Mouse (Mus musculus) hindbrain, embryonic 14.5 days (tissue): ENCODE results near the gene Nacc2. TPM values are rescaled to one million over a fixed set of nuclear protein-coding genes. Genes with fewer than 3 reads are reported as not detected.

Experiments
- ATAC-seq: fragments of 200-750 bp; cut with Nextera tagmentation; 2 replicates; pipeline ENCODE4 v1.8.0; 2017; ENCODE audit warnings: moderate number of reproducible peaks, mild to moderate bottlenecking, moderate TSS enrichment, moderate library complexity; ENCODE audit not compliant: low FRiP score
- DNase-seq: peaks from one replicate; pipeline ENCODE4 v3.0.0-alpha.2; 2015; ENCODE audit warnings: low spot score
- H3K27ac ChIP-seq: fragments of 300-500 bp; sonication (generic); 2 replicates; pipeline ENCODE4 v1.5.1; 2014; ENCODE audit warnings: mild to moderate bottlenecking, moderate library complexity
- H3K27me3 ChIP-seq: fragments of 300-500 bp; sonication (generic); 2 replicates; pipeline ENCODE4 v1.6.1; 2014; ENCODE audit warnings: mild to moderate bottlenecking, low read length, mixed read lengths; ENCODE audit not compliant: control insufficient read depth, insufficient read depth
- H3K36me3 ChIP-seq: fragments of 300-500 bp; sonication (generic); replicated peaks from 2 replicates; pipeline ENCODE4 v1.6.1; 2014; ENCODE audit not compliant: control insufficient read depth, insufficient read depth
- H3K4me1 ChIP-seq: fragments of 300-500 bp; sonication (generic); replicated peaks from 2 replicates; pipeline ENCODE4 v1.6.1; 2014; ENCODE audit warnings: antibody characterized with exemption, low read length, mixed read lengths; ENCODE audit not compliant: control insufficient read depth, insufficient read depth
- H3K4me2 ChIP-seq: fragments of 300-500 bp; sonication (generic); replicated peaks from 2 replicates; pipeline ENCODE4 v1.6.1; 2014; ENCODE audit warnings: mild to moderate bottlenecking, moderate library complexity
- H3K4me3 ChIP-seq: fragments of 300-500 bp; sonication (generic); replicated peaks from 2 replicates; pipeline ENCODE4 v1.5.1; 2014; ENCODE audit warnings: mild to moderate bottlenecking, low read length
- H3K9ac ChIP-seq: fragments of 300-500 bp; sonication (generic); 2 replicates; pipeline ENCODE4 v1.6.1; 2014
- H3K9me3 ChIP-seq: fragments of 300-500 bp; sonication (generic); 2 replicates; pipeline ENCODE4 v1.6.1; 2016; ENCODE audit warnings: low read length; ENCODE audit not compliant: control insufficient read depth
- WGBS: fragments of 180-500 bp; shearing (Covaris S2); extraction: QIAGEN DNeasy Blood & Tissue Kit; methylation state at CpG from one replicate; pipeline ENCODE4 v1.1.7; 2014; 5-methylcytosine and 5-hydroxymethylcytosine counted together
- polyA plus RNA-seq: library from polyadenylated mRNA; unstranded; fragments of >200 nt; fragmentation: Nextera tagmentation; extraction: Ambion mirVana; gene quantifications from 2 replicates; pipeline ENCODE4 v1.2.1, GENCODE M21; 2014

Nacc2 gene
- polyA plus RNA-seq, 1 experiment from 2014 or later = 19.2 TPM

GRCm38 (mm10) chr2:26115215-26115614 lies 7.8 kb downstream of the Nacc2 start:
- H3K36me3 ChIP-seq = no peaks in the 10 kb centered on the region
- no peak for DNase-seq
- H3K27ac ChIP-seq = no peak overlapping the region
- no peaks in the 10 kb centered on the region for H3K9me3 ChIP-seq
- no peak overlapping the region for H3K4me3 ChIP-seq
- H3K4me1 ChIP-seq = 0 out of 2 replicates have a peak, but pooled peaks cover 6% of the 10 kb centered on the region
- no peaks in the 10 kb centered on the region for H3K27me3 ChIP-seq
- ATAC-seq = no peak
- 79% methylated on average over 6 of the region's 6 CpGs for WGBS
- H3K9ac ChIP-seq = no peak overlapping the region
- H3K4me2 ChIP-seq = no peak overlapping the region

GRCm38 (mm10) chr2:26108237-26108636 lies 14.8 kb downstream of the Nacc2 start:
- no peak overlapping the region for H3K27ac ChIP-seq
- no peak for ATAC-seq

DNA sequence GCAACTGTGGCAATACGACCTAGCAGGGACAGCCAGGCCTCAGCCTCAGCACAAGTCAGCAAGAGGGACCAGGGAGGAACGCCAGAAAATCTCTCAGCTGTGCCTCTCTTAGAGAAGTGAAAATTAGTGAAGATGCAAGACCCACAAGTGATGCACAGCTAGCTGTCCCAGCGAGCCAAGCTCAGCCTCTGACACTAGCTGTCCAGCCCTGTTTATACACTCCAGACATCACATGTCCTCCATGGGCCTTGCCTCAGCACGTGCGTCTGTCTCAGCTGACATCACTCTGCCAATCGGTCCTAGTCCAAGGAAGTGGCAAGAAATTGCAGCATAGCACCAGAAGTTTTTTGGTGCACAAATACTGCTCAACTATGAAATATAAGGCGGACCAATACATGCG lies 16.0 kb downstream of the Nacc2 start:
- no peak for ATAC-seq
- 88% methylated on average over 8 of the region's 8 CpGs for WGBS

More at GRCm38 (mm10) chr2:26108237-26108636, 14.8 kb downstream of the Nacc2 start:
- Histone ChIP-seq H3K4me2 (no peak overlapping the region), H3K27me3 (no peaks in the 10 kb centered on the region), H3K36me3 (no peaks in the 10 kb centered on the region), H3K9me3 (no peaks in the 10 kb centered on the region), H3K4me1 (0 out of 2 replicates have a peak, but pooled peaks cover 3% of the 10 kb centered on the region), H3K9ac (no peak overlapping the region), H3K4me3 (no peak overlapping the region)
- WGBS = 69% methylated on average over 6 of the region's 6 CpGs
- no peak for DNase-seq

GRCm38 (mm10) chr2:26106233-26106632 lies 16.8 kb downstream of the Nacc2 start:
- no peaks in the 10 kb centered on the region for H3K36me3 ChIP-seq
- no peak for DNase-seq
- H3K9ac ChIP-seq = no peak overlapping the region
- WGBS = 91% methylated on average over 2 of the region's 2 CpGs
- 0 out of 2 replicates have a peak, but pooled peaks cover 3% of the 10 kb centered on the region for H3K4me1 ChIP-seq
- no peak overlapping the region for H3K4me3 ChIP-seq
- no peaks in the 10 kb centered on the region for H3K9me3 ChIP-seq
- no peak overlapping the region for H3K4me2 ChIP-seq
- no peak for ATAC-seq
- H3K27me3 ChIP-seq = no peaks in the 10 kb centered on the region
- no peak overlapping the region for H3K27ac ChIP-seq

More for the DNA sequence above, 16.0 kb downstream of the Nacc2 start:
- no peak overlapping the region for H3K9ac ChIP-seq
- H3K4me2 ChIP-seq = no peak overlapping the region
- no peak for DNase-seq
- H3K36me3 ChIP-seq = no peaks in the 10 kb centered on the region
- H3K27ac ChIP-seq = no peak overlapping the region
- no peaks in the 10 kb centered on the region for H3K9me3 ChIP-seq
- H3K4me3 ChIP-seq = no peak overlapping the region
- H3K27me3 ChIP-seq = no peaks in the 10 kb centered on the region
- 0 out of 2 replicates have a peak, but pooled peaks cover 3% of the 10 kb centered on the region for H3K4me1 ChIP-seq

DNA sequence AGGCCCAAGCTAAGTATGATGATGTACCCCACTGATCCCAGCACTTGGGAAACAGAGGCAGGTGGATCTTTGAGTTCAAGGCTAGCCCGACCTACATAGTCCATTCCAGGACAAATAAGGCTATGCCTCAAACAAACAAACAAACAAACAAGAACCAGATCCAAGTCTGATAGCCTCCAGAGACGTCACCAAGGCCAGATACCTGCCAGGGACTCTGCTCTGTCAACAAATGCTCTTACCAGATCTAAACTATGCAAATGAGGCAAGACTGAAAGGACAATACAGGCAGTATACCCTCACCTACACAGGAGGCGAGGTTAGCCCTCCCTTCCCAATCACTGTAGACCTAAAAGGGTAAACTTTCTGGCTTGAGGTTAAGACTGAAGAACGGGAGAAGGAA lies 22.7 kb downstream of the Nacc2 start:
- no peak for ATAC-seq

GRCm38 (mm10) chr2:26099851-26100250 lies 23.2 kb downstream of the Nacc2 start:
- 75% methylated on average over 1 of the region's 1 CpGs for WGBS

More for the DNA sequence above, 22.7 kb downstream of the Nacc2 start:
- H3K36me3 ChIP-seq = no peaks in the 10 kb centered on the region
- H3K4me1 ChIP-seq = no peaks in the 10 kb centered on the region
- no peak overlapping the region for H3K9ac ChIP-seq
- no peak overlapping the region for H3K4me2 ChIP-seq
- no peaks in the 10 kb centered on the region for H3K27me3 ChIP-seq
- no peaks in the 10 kb centered on the region for H3K9me3 ChIP-seq
- no peak overlapping the region for H3K4me3 ChIP-seq
- H3K27ac ChIP-seq = no peak overlapping the region
- DNase-seq = no peak
- 67% methylated on average over 4 of the region's 4 CpGs for WGBS

DNA sequence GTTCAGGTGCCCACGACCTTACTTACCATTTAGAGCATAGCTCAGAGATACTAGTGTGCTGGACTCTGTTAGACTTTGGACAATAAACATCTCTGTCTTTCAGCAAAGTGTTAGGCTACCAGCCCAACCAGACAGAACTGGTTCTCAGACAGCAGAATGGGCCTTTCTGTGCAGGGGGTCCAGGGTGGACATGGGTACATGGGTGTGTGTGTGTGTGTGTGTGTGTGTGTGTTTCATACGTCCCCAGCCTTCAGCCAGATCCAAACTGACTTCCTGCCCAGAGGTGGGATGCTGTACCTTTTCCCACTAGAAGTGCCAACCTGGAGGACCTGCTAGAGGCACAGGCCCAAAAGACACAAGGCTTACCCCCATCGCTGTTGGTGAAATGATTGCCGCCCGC lies 23.8 kb downstream of the Nacc2 start:
- DNase-seq (no peak), ATAC-seq (no peak)
- H3K4me3 ChIP-seq = no peak overlapping the region
- H3K9me3 ChIP-seq = no peaks in the 10 kb centered on the region
- H3K27ac ChIP-seq = no peak overlapping the region
- H3K36me3 ChIP-seq = no peaks in the 10 kb centered on the region
- no peaks in the 10 kb centered on the region for H3K27me3 ChIP-seq
- H3K4me2 ChIP-seq = no peak overlapping the region
- 89% methylated on average over 5 of the region's 5 CpGs for WGBS
- no peak overlapping the region for H3K9ac ChIP-seq
- no peaks in the 10 kb centered on the region for H3K4me1 ChIP-seq

More at GRCm38 (mm10) chr2:26099851-26100250, 23.2 kb downstream of the Nacc2 start:
- ATAC-seq (no peak), DNase-seq (no peak)
- no peaks in the 10 kb centered on the region for H3K27me3 ChIP-seq
- H3K27ac ChIP-seq = no peak overlapping the region
- H3K4me1 ChIP-seq = no peaks in the 10 kb centered on the region
- H3K9me3 ChIP-seq = no peaks in the 10 kb centered on the region
- H3K4me3 ChIP-seq = no peak overlapping the region
- no peak overlapping the region for H3K9ac ChIP-seq
- H3K36me3 ChIP-seq = no peaks in the 10 kb centered on the region
- H3K4me2 ChIP-seq = no peak overlapping the region

DNA sequence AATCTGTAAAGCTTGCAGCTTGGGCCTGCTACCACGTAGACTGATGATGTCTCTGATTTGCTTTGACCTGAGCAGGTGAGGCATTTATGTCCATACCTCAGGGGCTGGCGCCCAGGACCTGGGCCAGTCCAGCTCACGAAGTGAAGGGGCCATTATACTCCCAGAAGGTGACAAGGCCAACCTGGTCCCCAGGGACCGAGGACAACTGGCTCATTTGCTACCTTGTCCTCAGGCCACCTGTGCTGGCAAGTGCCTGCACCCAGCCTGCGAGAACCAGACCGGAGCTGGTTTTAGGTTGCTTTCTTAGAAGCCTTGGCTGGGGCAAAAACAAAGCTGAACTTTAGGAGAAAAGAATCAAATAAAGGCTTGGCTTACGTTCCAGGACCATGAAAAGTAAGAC lies 29.1 kb downstream of the Nacc2 start:
- H3K4me1 ChIP-seq = peaks cover 21% of the 10 kb centered on the region
- no peak overlapping the region for H3K27ac ChIP-seq
- no peak overlapping the region for H3K4me2 ChIP-seq
- H3K9ac ChIP-seq = no peak overlapping the region
- H3K36me3 ChIP-seq = 0 out of 2 replicates have a peak, but pooled peaks cover 4% of the 10 kb centered on the region
- WGBS = 79% methylated on average over 7 of the region's 7 CpGs
- H3K4me3 ChIP-seq = no peak overlapping the region
- H3K9me3 ChIP-seq = no peaks in the 10 kb centered on the region
- no peaks in the 10 kb centered on the region for H3K27me3 ChIP-seq
- DNase-seq (no peak), ATAC-seq (no peak)

GRCm38 (mm10) chr2:26091771-26092393 lies 31.1 kb downstream of the Nacc2 start:
- ATAC-seq (peak; percentile 82), DNase-seq (peak; percentile 71)
- Histone ChIP-seq H3K4me3 (peak overlapping the region; percentile 75), H3K9ac (peak overlapping the region; percentile 96), H3K27ac (peak overlapping the region; percentile 85), H3K4me1 (peaks cover 21% of the 10 kb centered on the region), H3K27me3 (no peaks in the 10 kb centered on the region), H3K4me2 (peak overlapping the region; percentile 80), H3K9me3 (no peaks in the 10 kb centered on the region), H3K36me3 (0 out of 2 replicates have a peak, but pooled peaks cover 4% of the 10 kb centered on the region)
- under 1% methylated on average over 24 of the region's 24 CpGs for WGBS
